Mouse (Mus musculus) hindbrain, embryonic 14.5 days (tissue): Measurements from ENCODE around the gene Ap5m1. TPM values are rescaled to one million over a fixed set of nuclear protein-coding genes. Genes with fewer than 3 reads are reported as not detected.

Source experiments
- ATAC-seq: fragments of 200-750 bp; cut with Nextera tagmentation; 2 replicates; pipeline ENCODE4 v1.8.0; 2017; ENCODE audit warnings: moderate number of reproducible peaks, mild to moderate bottlenecking, moderate TSS enrichment, moderate library complexity; ENCODE audit not compliant: low FRiP score
- DNase-seq: peaks from one replicate; pipeline ENCODE4 v3.0.0-alpha.2; 2015; ENCODE audit warnings: low spot score
- H3K27ac ChIP-seq: fragments of 300-500 bp; sonication (generic); 2 replicates; pipeline ENCODE4 v1.5.1; 2014; ENCODE audit warnings: mild to moderate bottlenecking, moderate library complexity
- H3K27me3 ChIP-seq: fragments of 300-500 bp; sonication (generic); 2 replicates; pipeline ENCODE4 v1.6.1; 2014; ENCODE audit warnings: mild to moderate bottlenecking, low read length, mixed read lengths; ENCODE audit not compliant: control insufficient read depth, insufficient read depth
- H3K36me3 ChIP-seq: fragments of 300-500 bp; sonication (generic); replicated peaks from 2 replicates; pipeline ENCODE4 v1.6.1; 2014; ENCODE audit not compliant: control insufficient read depth, insufficient read depth
- H3K4me1 ChIP-seq: fragments of 300-500 bp; sonication (generic); replicated peaks from 2 replicates; pipeline ENCODE4 v1.6.1; 2014; ENCODE audit warnings: antibody characterized with exemption, low read length, mixed read lengths; ENCODE audit not compliant: control insufficient read depth, insufficient read depth
- H3K4me2 ChIP-seq: fragments of 300-500 bp; sonication (generic); replicated peaks from 2 replicates; pipeline ENCODE4 v1.6.1; 2014; ENCODE audit warnings: mild to moderate bottlenecking, moderate library complexity
- H3K4me3 ChIP-seq: fragments of 300-500 bp; sonication (generic); replicated peaks from 2 replicates; pipeline ENCODE4 v1.5.1; 2014; ENCODE audit warnings: mild to moderate bottlenecking, low read length
- H3K9ac ChIP-seq: fragments of 300-500 bp; sonication (generic); 2 replicates; pipeline ENCODE4 v1.6.1; 2014
- H3K9me3 ChIP-seq: fragments of 300-500 bp; sonication (generic); 2 replicates; pipeline ENCODE4 v1.6.1; 2016; ENCODE audit warnings: low read length; ENCODE audit not compliant: control insufficient read depth
- WGBS: fragments of 180-500 bp; shearing (Covaris S2); extraction: QIAGEN DNeasy Blood & Tissue Kit; methylation state at CpG from one replicate; pipeline ENCODE4 v1.1.7; 2014; 5-methylcytosine and 5-hydroxymethylcytosine counted together
- polyA plus RNA-seq: library from polyadenylated mRNA; unstranded; fragments of >200 nt; fragmentation: Nextera tagmentation; extraction: Ambion mirVana; gene quantifications from 2 replicates; pipeline ENCODE4 v1.2.1, GENCODE M21; 2014

Gene Ap5m1
- polyA plus RNA-seq, result 26.4 and 26.6 TPM in 2 replicates

DNA sequence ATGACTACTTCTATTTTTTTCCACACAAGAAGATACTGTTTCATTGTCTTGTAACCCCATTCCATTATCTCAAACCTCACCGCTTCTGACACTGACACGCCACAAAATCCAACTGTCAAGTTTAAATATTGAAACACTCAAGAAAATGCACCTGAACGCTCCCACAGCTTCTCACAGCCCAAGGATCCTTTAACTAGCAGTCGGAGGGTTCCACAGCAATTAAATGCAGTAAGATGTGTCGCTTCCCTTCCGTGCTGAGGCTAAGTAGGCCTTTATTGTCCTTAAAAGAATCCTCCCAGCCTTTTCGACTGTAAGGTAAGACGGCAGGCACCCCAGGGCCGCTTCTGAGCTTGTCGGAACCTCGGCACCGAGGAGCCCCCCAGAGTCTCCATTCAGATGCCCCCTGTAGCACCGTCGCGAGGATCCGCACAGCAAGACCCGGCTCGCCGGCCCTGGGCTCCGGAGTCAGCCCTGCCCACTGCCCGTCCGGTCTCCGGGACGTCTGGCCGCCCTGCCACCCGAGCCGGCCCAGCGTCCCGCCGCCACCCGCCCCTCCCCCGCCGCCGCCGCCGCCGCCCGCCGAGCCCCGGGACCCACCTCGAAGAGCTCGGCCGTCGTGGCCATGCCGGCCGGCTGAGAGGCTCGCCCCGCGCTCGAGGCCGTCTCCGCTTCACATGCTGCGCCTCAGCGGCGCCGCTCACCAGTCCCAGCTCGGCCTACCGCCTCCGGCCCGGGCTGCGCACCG is at the start of gene Ap5m1:
Gene Ap5m1, plus strand, starts transcription at position 569 of the 745 bp plus-strand sequence.
- Histone ChIP-seq H3K27me3 (no peaks in the 10 kb centered on the region), H3K36me3 (no peaks in the 10 kb centered on the region), H3K9ac (peak within 1 kb of the TSS; percentile 99), H3K4me1 (peaks cover 24% of the 10 kb centered on the region), H3K27ac (peak within 1 kb of the TSS; percentile 98), H3K9me3 (no peaks in the 10 kb centered on the region), H3K4me2 (peak within 1 kb of the TSS; percentile 72), H3K4me3 (peak within 1 kb of the TSS; percentile 97)
- DNase-seq (no peak), ATAC-seq (peak; percentile 64)
- under 1% methylated on average over 52 of the region's 62 CpGs for WGBS

DNA sequence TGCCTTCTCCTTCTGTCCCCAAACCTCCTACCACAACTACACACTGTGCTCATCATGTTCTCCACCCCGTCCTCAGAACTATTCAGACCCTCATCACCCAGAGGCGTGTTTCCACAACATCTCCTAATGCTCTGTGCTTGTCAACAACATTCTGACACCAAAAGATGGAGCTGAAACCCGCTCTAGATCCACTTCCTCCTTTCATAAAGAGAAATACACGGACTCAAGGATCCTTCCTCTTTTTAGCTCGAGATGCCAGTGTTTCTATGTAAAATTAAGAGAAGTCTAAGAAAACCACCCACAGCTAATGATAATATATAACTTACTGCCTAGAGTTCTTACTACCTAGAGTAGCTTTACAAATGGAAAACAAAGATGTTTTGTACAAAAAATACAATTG is 46.1 kb upstream of the Ap5m1 start:
- Histone ChIP-seq H3K4me2 (no peak overlapping the region), H3K36me3 (peaks cover 47% of the 10 kb centered on the region), H3K4me3 (no peak overlapping the region), H3K9me3 (no peaks in the 10 kb centered on the region), H3K4me1 (no peaks in the 10 kb centered on the region), H3K9ac (no peak overlapping the region), H3K27me3 (no peaks in the 10 kb centered on the region), H3K27ac (no peak overlapping the region)
- no peak for ATAC-seq
- DNase-seq, result no peak
- WGBS, result 92% methylated on average over 5 of the region's 5 CpGs

DNA sequence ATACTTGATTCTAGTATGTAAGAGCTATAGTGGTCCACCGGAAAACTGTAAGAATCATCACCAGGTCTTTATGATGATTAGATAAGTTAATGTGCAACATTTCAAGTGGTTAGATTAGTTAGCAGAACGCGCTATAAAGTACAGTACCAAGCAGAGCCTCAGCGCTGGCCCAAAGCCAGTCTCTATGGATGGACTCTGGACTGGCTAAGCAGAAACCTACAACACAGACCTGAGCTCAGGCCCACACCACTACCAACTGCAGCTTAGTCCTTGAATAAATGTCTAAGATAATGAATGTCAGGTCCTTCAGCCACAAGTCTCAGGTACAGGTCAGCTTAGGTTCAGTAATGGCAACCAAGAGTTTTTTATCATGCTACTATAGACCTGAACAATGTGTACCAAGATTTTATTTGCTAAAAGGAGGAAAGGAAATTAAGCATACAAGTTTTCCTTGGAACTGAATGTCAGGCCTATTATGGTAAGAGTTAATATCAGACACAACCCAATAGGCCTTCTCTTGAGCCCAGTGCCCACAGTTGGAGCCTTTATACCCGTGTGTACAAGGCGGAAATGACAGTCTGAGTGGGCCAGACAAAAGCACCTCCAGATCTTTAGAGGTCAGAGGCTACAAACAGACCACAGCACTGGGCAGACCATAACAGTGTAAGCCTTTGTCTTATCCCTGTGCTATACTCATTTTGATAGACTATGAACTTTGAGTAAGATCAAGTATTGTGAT is 38.7 kb upstream of the Ap5m1 start:
- peaks cover 40% of the 10 kb centered on the region for H3K36me3 ChIP-seq
- no peak for DNase-seq
- 91% methylated on average over 6 of the region's 6 CpGs for WGBS
- no peak overlapping the region for H3K27ac ChIP-seq
- ATAC-seq, result peak; percentile 27; the same call in 1 of the 2 replicates
- no peak overlapping the region for H3K4me3 ChIP-seq
- H3K27me3 ChIP-seq, result no peaks in the 10 kb centered on the region
- H3K9me3 ChIP-seq, result no peaks in the 10 kb centered on the region
- H3K4me1 ChIP-seq, result no peaks in the 10 kb centered on the region
- H3K9ac ChIP-seq, result no peak overlapping the region
- H3K4me2 ChIP-seq, result no peak overlapping the region

DNA sequence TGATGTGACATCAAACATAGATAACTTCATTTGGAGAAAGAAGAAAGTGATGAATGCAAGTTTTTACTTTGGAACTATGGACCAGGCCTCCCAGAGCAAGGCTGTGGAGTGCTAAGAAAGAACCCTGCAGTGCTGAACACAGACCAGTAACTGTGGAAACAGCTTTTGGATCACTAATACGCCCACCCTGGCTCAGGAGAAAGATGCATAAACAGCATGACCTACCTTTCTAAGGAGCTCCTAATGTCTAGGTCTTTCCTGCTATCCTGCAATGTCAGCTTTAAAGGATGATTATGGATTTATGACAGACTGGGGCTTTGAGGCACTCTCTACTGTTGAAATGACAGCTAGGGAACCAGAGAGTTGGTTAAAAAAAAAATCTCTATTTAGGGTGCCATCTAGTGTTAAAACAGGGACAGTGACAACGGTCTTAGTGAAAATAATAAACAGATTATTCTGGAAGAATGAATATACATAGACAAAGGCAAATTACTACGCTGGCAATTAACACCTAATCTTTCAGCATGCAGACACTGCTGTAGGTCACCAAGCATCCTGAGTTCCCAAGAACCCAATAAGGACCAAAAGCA is 38.0 kb upstream of the Ap5m1 start:
- H3K4me3 ChIP-seq, result no peak overlapping the region
- no peak overlapping the region for H3K4me2 ChIP-seq
- peak; percentile 57 for DNase-seq
- H3K27me3 ChIP-seq, result no peaks in the 10 kb centered on the region
- H3K27ac ChIP-seq, result no peak overlapping the region
- H3K9ac ChIP-seq, result no peak overlapping the region
- no peak for ATAC-seq
- 81% methylated on average over 3 of the region's 3 CpGs for WGBS
- H3K4me1 ChIP-seq, result no peaks in the 10 kb centered on the region
- H3K36me3 ChIP-seq, result peaks cover 41% of the 10 kb centered on the region
- H3K9me3 ChIP-seq, result no peaks in the 10 kb centered on the region

DNA sequence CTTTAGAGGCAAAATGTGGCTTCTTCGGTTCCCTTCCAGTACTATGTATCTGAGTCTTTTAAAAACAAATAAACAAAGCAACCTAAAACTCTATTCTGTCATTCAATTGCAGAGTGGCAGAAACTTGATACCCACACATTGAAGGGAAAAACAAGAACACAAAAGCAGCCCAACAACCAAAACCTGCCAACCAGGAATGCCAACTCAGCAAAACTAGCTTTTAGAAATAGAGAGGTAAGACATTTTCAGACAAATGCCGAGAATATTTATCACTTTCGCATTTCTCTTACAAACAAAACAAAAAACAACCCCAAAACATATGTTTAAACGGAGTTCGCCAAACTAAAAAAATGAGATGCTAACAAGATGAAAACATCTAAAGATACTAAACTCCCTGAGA is 36.9 kb upstream of the Ap5m1 start:
- H3K27ac ChIP-seq, result no peak overlapping the region
- WGBS, result 89% methylated on average over 5 of the region's 5 CpGs
- H3K4me1 ChIP-seq, result no peaks in the 10 kb centered on the region
- H3K4me2 ChIP-seq, result no peak overlapping the region
- H3K36me3 ChIP-seq, result peaks cover 49% of the 10 kb centered on the region
- H3K4me3 ChIP-seq, result no peak overlapping the region
- H3K9ac ChIP-seq, result no peak overlapping the region
- no peaks in the 10 kb centered on the region for H3K9me3 ChIP-seq
- H3K27me3 ChIP-seq, result no peaks in the 10 kb centered on the region
- ATAC-seq (no peak), DNase-seq (no peak)

DNA sequence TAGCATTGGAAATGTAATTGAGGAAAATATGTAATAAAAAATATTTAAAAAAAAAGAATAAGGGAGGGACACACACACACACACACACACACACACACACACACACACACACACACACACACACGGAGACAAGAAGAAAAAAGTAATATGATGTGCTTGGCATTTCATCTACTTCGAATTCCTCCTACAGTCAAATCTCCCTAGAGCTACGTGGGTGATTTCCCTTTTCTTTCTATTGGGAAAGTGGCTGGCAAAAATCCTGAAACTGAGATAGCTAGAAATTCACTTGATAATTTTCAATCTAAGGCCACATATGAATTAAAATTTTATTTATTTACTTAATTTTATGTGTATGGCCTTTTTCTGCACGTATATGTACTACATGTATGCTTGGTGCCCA is 20.3 kb upstream of the Ap5m1 start:
- Histone ChIP-seq H3K4me2 (no peak overlapping the region), H3K27me3 (no peaks in the 10 kb centered on the region), H3K4me3 (no peak overlapping the region), H3K9me3 (no peaks in the 10 kb centered on the region), H3K27ac (no peak overlapping the region), H3K9ac (no peak overlapping the region), H3K36me3 (peaks cover 9% of the 10 kb centered on the region), H3K4me1 (no peaks in the 10 kb centered on the region)
- WGBS, result 93% methylated on average over 4 of the region's 4 CpGs
- no peak for DNase-seq
- ATAC-seq, result no peak

DNA sequence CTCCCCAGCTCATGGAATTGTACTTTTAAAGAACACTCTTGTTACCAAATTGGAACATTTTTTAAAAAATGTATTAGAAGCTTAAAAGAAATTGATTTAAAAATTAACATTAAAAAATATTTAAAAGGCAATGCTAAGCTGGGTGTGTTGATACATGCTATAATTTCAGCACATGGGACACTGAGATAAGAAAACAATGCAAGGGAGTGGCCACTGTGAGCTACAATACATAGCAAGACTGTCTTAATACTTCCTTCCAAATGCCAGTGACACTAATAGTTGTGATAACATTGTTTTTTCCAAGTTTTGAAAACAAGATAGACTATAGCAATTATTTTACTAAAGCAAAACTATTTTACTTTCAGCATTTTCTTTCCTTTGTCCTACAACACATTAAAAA is 16.4 kb upstream of the Ap5m1 start:
- Histone ChIP-seq H3K27me3 (no peaks in the 10 kb centered on the region), H3K4me1 (no peaks in the 10 kb centered on the region), H3K9me3 (no peaks in the 10 kb centered on the region), H3K9ac (no peak overlapping the region), H3K4me3 (no peak overlapping the region), H3K27ac (no peak overlapping the region), H3K4me2 (no peak overlapping the region), H3K36me3 (peaks cover 14% of the 10 kb centered on the region)
- DNase-seq, result no peak
- ATAC-seq, result no peak

DNA sequence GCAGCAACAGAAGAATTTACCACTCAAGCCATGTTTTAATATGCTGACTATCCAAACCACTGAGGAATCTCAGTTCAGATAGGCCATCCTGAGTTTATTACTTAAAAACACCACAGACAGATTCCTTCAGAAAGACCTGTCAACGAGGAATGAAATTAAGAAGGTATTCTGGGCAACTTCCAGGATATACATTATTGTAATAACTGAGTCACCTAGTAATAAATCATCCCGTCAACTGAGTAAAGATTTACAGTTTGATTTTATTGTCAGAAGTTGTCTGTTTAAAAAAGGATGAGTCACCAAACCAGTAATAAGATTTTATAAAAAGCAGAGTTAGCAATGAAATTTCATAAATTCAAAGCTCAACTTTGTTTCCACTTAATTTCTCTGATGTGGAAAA is 2.1 kb upstream of the Ap5m1 start:
- no peak overlapping the region for H3K27ac ChIP-seq
- H3K4me2 ChIP-seq, result peak overlapping the region; percentile 35
- ATAC-seq, result no peak
- no peak overlapping the region for H3K9ac ChIP-seq
- no peaks in the 10 kb centered on the region for H3K27me3 ChIP-seq
- no peak overlapping the region for H3K4me3 ChIP-seq
- WGBS, result 78% methylated on average over 2 of the region's 2 CpGs
- no peaks in the 10 kb centered on the region for H3K36me3 ChIP-seq
- DNase-seq, result no peak
- no peaks in the 10 kb centered on the region for H3K9me3 ChIP-seq
- H3K4me1 ChIP-seq, result peaks cover 24% of the 10 kb centered on the region

DNA sequence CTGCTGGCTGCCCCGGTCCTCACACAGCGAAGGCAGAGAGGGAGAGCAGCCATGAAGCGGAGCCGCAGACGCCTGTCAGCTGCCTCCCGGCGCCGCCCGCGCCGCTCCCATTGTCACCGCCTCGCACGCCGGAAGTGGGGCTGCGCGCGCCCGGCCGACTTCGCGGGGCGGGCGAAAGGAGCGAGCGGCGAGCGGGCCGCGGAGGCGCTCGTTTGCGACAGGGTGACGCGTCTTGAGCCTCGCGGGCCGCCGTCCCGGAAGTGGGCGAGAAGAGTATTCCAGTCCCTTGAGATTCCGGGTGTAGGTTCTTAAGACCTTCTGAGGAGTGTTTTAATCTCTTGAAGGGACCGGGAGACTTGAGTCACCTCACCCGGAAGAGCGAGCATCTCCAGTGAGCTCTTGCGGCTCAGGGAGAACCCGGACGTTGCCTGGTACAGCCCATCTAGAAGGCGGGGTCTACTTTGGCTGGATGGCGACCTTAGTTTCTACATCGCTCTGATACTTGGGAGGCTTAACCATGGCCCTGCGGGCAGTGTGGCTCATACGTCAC is 452 bp downstream of the Ap5m1 start, which contains the start of gene Exoc5:
Gene Exoc5, minus strand, starts transcription at position 380 of the 550 bp plus-strand sequence.
- no peaks in the 10 kb centered on the region for H3K27me3 ChIP-seq
- H3K4me3 ChIP-seq, result peak within 1 kb of the TSS; percentile 97
- peaks cover 24% of the 10 kb centered on the region for H3K4me1 ChIP-seq
- peak within 1 kb of the TSS; percentile 99 for H3K9ac ChIP-seq
- ATAC-seq (peak; percentile 96), DNase-seq (peak; percentile 97)
- H3K4me2 ChIP-seq, result peak within 1 kb of the TSS; percentile 72
- H3K36me3 ChIP-seq, result no peaks in the 10 kb centered on the region
- under 1% methylated on average over 53 of the region's 53 CpGs for WGBS
- no peaks in the 10 kb centered on the region for H3K9me3 ChIP-seq
- H3K27ac ChIP-seq, result peak within 1 kb of the TSS; percentile 98
